Mouse (Mus musculus) layer of hippocampus, postnatal 25 days (tissue): ENCODE measurements around the gene Mtmr14. TPM values are rescaled to one million over a fixed set of nuclear protein-coding genes. Genes with fewer than 3 reads are reported as not detected.
A peak's percentile ranks its signal among the peaks of the same experiment; 100 is the strongest.

Experiments
- DNase-seq, 2 experiments: peaks; one replicate each; pipeline ENCODE4 v3.0.0; 2022; ENCODE audit warnings: mixed read lengths in 2 of 2, low spot score in 1 of 2; ENCODE audit errors: extremely low spot score in 1 of 2
- total RNA-seq, 2 experiments: library from RNA; stranded (reverse); gene quantifications; 2 replicates each; pipeline ENCODE4 v1.2.3; 2021

Mtmr14 gene
- 10 to 100 TPM; 15.7 to 17.3 TPM for total RNA-seq

- DNase-seq = peak; percentile 96 to 99
These were observed at the start of gene Mtmr14 for GRCm38 (mm10) chr6:113237542-113238270. Gene Mtmr14 (plus strand): TSS chr6:113237843.

- DNase-seq = no peak
These were observed 43.7 kb upstream of the Mtmr14 start for GRCm38 (mm10) chr6:113193765-113194460.

DNA sequence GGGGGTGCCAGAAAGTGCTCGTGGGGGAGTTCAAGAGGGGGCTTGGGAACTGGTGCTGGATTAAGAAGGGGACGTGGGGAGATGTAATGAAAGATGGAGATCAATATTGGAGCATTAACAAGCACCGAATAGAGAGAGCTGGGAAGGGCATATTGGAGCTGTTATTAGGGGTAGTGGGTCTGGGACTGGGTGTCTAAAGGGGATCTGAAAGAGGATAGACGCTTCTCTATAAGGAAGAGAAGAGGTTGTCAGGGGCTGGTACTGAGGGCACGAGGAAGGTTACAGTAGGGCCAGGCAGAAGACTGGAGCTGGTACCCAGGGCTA is 43.2 kb upstream of the Mtmr14 start:
- DNase-seq = no peak

DNA sequence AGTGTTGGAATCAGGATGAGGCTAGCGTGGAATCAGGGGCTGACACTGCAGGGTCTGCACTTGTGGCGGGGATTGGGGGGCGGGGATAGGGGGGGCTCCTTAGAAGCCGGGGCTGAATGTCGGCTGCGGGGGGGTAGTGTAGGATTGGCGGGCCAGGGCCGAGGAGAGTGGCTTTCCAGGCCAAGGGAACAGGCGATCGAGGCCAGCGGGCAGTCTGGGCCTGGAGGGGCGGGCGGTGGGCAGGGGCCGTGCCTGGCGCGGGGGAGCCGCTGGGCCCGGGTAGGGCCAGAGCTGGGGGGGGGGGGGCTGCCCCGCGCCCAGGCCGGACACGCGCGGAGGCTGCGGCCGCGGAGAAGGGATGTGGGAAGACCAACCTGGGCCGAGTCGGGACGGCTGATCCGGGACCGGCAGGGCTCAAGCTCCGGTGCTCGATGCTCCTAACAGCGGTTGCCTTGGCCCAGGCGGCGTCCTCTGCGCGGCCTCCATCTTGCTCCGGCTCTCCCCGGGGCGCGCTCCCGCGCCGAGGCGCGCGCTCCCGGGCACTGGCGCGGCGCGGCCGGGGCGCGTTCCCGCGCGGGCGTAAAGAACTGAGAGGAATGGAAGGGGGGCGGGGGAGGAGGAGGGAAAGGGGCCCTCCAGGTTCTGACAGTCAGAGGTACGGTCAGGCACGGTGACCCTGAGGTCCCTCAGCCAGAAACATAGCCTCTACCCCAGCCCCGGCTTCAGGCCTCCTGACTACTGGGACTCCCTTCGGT is 42.6 kb upstream of the Mtmr14 start, which contains the start of gene Lhfpl4:
Gene Lhfpl4 (minus strand): TSS at position 544 of the 755 bp plus-strand sequence.
- DNase-seq = peak; percentile 58 to 62

DNA sequence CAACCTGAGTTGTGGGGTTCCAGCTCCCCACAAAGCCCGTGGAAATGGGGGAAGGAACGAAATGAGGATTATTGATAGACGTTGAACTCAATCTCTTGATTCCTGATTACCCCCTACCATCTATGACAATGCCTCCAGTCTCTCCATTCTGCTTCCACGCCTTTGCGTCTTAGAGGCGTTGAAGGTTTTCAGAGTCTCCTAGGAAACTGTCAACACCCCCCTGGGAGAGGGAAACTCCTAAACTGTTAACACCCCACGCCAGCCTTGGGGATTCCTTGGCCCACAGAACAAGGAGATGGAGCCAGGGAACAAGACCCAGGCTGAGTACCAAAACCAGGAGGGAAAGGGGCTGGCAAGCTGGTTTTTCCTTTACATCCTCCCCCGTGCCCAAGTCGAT is 42.0 kb upstream of the Mtmr14 start:
- DNase-seq = no peak

GRCm38 (mm10) chr6:113216280-113216679 is 21.4 kb upstream of the Mtmr14 start:
- no peak for DNase-seq

DNA sequence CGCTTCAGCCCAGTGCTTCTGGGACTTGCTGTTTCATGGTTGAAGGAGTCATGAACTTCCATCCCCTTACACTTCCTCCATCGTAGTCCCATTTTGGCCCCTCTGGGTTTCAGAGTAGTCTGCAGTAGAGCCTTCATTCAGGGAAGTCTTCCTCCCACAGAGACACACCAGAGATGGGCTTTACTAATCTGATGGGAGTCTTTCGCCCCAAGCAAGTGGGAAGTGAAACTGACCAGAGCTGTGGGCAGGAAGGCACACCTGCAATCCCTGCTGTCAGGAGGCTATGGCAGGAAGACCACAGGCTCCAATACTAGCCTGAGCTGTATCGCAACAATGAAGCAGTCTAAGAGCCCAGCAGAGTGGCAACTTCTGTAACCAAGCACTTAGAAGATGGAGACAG is 11.8 kb upstream of the Mtmr14 start:
- DNase-seq = no peak

GRCm38 (mm10) chr6:113226705-113227104 is 10.9 kb upstream of the Mtmr14 start:
- DNase-seq = no peak

GRCm38 (mm10) chr6:113235141-113235540 is 2.5 kb upstream of the Mtmr14 start:
- DNase-seq = no peak

- DNase-seq = no peak
These were observed 799 bp downstream of the Mtmr14 start for GRCm38 (mm10) chr6:113238442-113238841.

DNA sequence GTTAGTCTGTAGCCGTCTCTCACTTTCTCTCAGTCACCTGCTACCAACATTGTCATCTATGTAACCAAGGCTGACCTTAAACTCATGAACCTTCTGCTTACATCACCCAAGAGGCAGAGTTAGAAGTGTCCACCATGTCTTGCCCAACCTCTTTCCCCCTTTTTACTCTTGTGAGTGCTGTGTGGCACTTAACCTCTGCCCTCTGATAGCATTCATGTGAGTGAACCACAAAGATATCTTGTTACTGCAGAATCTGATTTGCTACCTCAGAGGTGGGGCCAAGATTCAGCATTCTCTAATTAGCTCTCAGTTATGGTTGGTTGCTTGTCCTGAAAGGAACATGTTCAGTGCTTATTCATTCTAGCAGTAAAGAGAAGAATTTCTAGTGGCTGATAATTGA is 5.1 kb downstream of the Mtmr14 start:
- no peak for DNase-seq

- no peak for DNase-seq
These were observed 7.9 kb downstream of the Mtmr14 start for GRCm38 (mm10) chr6:113245585-113245984.

DNA sequence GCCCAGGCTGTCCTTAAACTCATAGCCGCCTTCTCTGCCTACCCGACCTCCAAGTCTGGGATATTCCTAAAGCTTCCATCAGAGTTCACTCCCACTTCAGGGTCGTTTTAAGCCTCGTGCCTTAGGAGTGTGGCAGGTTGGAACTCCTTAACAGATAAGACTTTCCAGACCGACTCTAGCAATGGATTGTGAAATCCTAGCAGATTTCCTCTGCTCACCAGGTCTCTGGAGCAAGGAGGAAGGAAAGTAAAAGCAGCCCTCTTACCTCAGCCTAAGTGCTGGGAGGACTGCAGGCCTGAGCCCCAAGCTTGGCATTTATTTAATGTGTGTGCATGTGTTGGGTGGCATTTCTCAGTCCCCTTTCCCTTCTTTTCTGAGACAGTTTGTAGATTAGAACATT is 13.1 kb downstream of the Mtmr14 start:
- no peak for DNase-seq

GRCm38 (mm10) chr6:113251921-113252320 is 14.3 kb downstream of the Mtmr14 start:
- DNase-seq = no peak

DNA sequence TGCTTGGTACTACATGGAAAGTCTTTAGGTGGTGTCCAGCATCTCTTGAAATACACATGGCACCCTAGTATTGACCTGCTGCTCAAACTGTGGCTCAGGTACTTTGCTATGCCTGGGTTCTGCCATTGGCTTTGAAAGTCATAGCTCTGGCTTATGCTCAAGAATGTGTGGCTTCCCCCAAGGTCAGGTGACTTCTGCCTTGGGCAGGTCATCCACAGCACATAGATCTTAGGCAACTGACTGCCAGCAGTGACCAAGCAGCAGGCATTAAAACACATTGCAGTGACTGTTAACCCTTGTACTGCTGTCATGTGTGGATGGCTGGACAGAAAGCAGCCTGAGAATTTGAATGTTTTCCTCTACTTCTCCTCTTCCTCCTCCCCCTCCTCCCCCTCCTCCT is 17.3 kb downstream of the Mtmr14 start:
- DNase-seq = no peak

GRCm38 (mm10) chr6:113261174-113261858 is 23.7 kb downstream of the Mtmr14 start:
- DNase-seq = no peak

DNA sequence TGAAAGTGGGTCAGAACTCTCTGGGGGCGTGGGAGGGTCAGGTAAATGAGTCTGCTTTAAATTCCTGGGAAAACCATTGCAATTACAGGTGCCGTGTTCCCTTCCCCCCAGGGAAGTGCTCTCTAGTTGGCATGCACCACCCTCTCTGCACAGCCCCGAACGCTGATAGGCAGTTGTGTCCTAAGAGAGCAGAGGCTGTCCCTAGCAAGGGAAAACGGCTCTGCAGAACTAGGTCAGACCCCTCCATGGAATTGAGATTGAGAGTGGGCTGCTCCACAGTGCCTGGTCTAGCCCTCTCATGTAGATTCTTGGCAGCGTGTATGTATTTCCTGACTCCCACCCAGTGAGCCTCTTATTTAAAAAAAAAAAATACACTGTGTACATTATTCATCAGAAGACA is 25.9 kb downstream of the Mtmr14 start:
- DNase-seq = no peak

DNA sequence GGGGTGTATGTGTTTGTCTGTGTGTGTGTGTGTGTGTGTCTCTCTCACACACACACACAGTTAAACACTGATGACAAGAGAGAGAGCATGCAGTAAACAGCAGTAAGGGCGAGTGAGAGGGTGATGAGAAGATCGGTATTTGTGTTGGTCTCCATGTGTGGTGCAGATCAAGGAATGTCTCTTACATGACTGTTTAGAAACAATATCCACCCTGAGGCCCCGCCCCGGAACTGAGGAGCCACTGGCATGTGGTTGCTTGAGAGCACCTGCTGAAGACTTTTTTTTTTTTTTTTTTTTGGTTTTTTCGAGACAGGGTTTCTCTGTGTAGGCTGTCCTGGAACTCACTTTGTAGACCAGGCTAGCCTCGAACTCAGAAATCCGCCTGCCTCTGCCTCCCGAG is 26.8 kb downstream of the Mtmr14 start:
- no peak for DNase-seq

DNA sequence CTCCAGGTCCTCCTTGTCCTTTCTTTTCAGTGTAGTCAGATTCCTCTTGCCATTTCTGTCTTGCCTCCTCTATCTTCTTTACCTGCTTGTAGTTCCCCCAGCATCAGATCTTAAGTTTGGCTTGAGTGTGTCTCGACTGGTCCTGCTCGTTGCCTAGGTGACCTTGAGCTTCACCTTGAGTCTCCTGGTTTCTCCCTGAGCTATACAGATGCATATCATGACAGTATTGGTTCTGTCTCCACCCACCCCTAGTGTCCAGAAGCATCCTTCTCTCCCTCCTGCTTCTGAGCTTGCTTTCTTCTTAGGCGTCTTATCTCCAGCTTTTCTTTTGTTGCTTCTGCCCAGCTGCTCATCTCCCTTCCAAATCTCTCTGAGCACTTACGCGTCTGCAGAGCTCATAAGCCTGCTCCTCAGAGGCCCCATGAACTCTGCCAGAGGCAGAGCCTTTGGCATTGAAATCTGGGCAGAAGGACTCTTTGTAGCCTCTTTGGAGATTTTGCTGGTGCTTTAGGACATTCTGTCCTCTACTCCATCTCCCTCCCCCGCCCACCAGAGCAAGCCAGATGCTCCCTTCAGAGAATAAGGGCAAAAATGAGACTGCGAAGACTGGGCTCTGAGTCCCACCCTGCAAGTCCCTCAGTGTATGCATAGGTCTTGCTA is 29.5 kb downstream of the Mtmr14 start:
- DNase-seq = no peak

GRCm38 (mm10) chr6:113267988-113268387 is 30.3 kb downstream of the Mtmr14 start:
- DNase-seq = no peak
